Mouse (Mus musculus): ENCODE results near the gene Lin7c.

Gene Lin7c

DNA sequence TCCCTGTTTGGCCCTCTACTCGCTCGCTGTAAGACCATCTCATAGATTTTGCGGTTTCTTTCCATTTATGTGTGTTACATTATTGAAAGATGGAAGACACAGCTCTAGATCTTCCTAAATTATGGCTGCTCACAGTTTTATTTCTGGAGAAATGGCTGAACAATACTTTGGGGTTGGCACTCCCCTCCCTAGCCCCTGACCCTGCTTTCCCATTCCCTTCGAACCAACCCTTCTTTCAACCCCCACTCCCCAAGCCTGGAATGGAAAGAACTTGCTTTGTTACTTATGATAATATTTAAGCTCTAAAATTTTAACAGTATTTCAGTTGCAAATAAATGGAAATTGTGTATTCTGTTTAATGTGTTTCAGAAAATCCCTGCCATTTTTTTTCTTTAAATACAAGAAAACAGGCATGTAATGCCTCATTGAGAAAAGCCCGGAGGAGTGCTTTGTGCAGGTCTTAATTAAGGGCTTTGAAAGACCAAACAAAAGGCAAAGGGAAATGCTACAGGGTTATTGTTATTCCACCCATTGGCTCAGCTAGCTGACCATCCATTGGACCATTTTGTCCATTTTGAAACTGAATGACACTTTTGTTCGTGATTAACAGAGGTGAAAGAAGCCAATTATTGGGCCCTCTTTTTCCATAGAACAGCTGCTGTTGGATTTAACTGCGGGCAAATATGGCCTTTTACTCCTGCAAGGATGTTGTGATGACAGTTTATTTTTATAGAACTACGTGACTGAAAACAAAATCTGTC lies 52.3 kb downstream of the Lin7c start:
- DNase-seq, result no peak

DNA sequence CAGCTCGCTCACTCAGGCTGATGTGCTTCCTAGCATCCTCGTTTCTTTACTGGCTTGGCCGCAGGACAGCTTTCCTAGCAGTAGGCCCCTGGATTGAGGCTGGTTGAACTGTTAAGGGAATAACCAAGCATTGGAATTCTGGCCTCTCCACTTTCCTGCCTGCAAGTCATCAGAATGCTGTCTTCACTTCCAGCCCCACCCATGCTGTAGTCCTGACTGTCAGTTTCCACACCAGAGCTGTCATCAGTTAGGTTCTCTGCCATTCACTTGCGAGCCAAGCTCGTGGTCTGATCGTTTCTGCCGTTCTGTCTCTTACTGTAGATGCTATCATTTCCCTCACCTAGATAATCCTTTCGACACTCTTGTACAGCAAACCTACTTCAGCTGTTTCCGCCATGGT lies 54.3 kb downstream of the Lin7c start:
- DNase-seq, result no peak

DNA sequence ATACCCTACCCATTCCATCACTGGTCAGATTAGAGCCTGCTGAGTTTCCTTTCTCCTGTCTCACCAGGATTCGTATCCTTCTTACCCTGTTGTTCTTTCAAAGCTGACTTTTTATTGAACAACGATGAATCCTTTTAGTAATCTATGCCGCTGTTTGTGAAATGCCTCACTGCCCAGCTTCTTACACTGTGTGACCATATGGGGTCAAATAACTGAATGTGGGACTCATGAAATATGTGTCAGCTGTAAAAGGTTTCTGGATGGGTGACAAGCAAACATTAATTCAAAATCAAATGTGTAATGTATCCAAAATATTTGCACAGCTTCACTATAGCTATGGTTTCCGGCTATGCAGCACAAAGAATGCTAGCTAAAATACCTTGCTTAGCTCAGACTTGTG lies 54.9 kb downstream of the Lin7c start:
- no peak for DNase-seq

DNA sequence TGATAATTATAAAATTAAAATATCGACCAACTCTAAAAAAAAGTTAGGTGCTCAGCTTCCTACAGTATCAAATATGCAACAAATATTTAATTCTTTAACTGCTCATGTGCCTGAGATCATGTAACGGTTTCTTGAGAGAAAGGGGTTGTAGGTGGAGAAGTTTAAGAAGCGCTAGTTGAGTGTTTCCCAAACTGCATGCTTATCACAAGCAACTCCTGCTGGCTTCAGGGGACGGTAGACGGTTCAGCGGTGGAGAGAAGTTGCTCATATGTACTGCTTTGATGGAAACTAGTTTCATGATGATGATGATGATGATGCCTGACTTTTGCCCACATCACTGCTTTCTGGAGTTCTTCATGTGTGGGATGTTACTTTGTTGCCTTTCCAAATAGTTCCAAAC lies 55.8 kb downstream of the Lin7c start:
- DNase-seq, result no peak

DNA sequence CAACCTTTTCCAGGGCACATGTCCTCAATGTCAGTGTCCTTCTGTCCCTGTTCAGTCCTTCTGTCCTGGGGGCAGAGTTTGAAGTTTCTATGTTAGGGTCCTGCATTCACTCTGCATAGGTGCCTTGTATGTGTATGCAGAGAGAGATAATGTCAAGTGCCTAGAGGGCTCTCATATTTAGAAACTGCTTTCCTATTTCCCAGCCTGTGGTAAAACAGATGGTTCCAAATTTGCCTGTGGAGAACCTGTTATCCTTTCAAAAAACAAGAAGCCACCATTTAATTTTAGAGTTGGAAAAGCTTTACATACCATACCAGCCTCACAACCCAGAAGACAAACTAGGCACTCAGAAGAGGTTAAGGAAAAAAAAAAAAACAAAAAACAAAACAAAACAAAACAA lies 58.9 kb downstream of the Lin7c start:
- no peak for DNase-seq

DNA sequence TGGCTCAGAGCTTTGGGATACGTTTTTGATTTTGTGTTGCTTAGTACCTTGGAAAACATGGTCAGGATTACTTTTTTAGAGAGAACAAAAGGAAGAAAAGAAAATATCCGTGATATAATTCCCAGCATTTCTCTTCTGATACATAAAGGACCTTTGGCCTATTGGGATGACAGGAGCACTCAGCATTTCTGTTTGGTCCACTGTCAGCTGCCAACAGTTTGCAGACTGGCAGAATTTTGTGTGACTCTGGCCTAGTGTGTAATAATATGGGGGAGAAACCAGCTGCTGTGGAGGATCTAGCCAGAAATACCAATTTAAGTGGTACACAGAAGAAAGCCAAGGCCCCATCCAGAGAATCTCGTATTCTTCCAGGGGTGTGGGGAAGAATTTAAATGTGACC lies 59.7 kb downstream of the Lin7c start:
- no peak for DNase-seq

All from thymus, postnatal 36 days (tissue).